Mouse (Mus musculus): ENCODE measurements around the gene Use1.

Use1 gene

GRCm38 (mm10) chr8:71402446-71402964 lies 35.9 kb downstream of the Use1 start:
- DNase-seq (ENCODE audit: low spot score in 2 of 2), result no peak

GRCm38 (mm10) chr8:71403107-71403885 lies 36.6 kb downstream of the Use1 start:
- DNase-seq (ENCODE audit: low spot score in 2 of 2), result no peak

- DNase-seq (ENCODE audit: low spot score in 2 of 2), result no peak
These were observed 37.4 kb downstream of the Use1 start for GRCm38 (mm10) chr8:71404011-71404410.

GRCm38 (mm10) chr8:71404951-71405351 lies 38.3 kb downstream of the Use1 start:
- no peak for DNase-seq (ENCODE audit: low spot score in 2 of 2)

GRCm38 (mm10) chr8:71405401-71406098 lies 38.9 kb downstream of the Use1 start, which contains the start of gene Ankle1:
TSS of gene Ankle1 (plus strand) at chr8:71406010.
- peak; percentile 93 to 98 for DNase-seq (ENCODE audit: low spot score in 2 of 2)

GRCm38 (mm10) chr8:71406099-71407015 lies 39.7 kb downstream of the Use1 start:
- DNase-seq (ENCODE audit: low spot score in 2 of 2), result peak in 1 of 2 experiments; percentile 67

- DNase-seq (ENCODE audit: low spot score in 2 of 2), result no peak
These were observed 40.8 kb downstream of the Use1 start for GRCm38 (mm10) chr8:71407441-71407840.

- no peak for DNase-seq (ENCODE audit: low spot score in 2 of 2)
These were observed 41.6 kb downstream of the Use1 start for GRCm38 (mm10) chr8:71408231-71408630.

- no peak for DNase-seq (ENCODE audit: low spot score in 2 of 2)
These were observed 45.1 kb downstream of the Use1 start for GRCm38 (mm10) chr8:71411535-71412273.
